Mouse (Mus musculus): ENCODE data around the gene Furin.

GRCm38 (mm10) chr7:80417601-80418000 lies 12.4 kb upstream of the Furin start:
- TF ChIP-seq GATA1 (IDR thresholded peaks at IDR 0.05; ENCODE audit: borderline replicate concordance, low read length) (no peak), FLI1 (IDR thresholded peaks at IDR 0.05; ENCODE audit: low read length) (no peak)

Data from megakaryocyte, embryonic 14.5 days (primary cell).